Mouse (Mus musculus) myocyte (in vitro differentiated cells): ENCODE data around the gene Plcb4.
A peak's percentile ranks its signal among the peaks of the same experiment; 100 is the strongest.

Experiments
- E2F4 ChIP-seq: IDR thresholded peaks from one replicate; pipeline ENCODE4 v1.6.1; 2011; ENCODE audit warnings: mild to moderate bottlenecking, control low read depth, moderate library complexity; ENCODE audit not compliant: insufficient read depth
- MAX ChIP-seq: IDR thresholded peaks from one replicate; pipeline ENCODE4 v1.6.1; 2011; ENCODE audit warnings: low read depth, mild to moderate bottlenecking, control low read depth
- MYOD1 ChIP-seq, 3 experiments: IDR thresholded peaks; one replicate each; pipeline ENCODE4 v1.6.1; 2011; ENCODE audit warnings: control low read depth in 2 of 3, low read depth in 2 of 3, mild to moderate bottlenecking in 2 of 3, moderate library complexity in 1 of 3; ENCODE audit not compliant: insufficient read length in 2 of 3, control insufficient read depth in 1 of 3
- POLR2A ChIP-seq: IDR thresholded peaks from one replicate; pipeline ENCODE4 v1.6.1; 2011; ENCODE audit warnings: low read depth, mild to moderate bottlenecking, control low read depth, moderate library complexity; ENCODE audit not compliant: insufficient read length
- POLR2AphosphoS2 ChIP-seq: IDR thresholded peaks from one replicate; pipeline ENCODE4 v1.6.1; 2011; ENCODE audit warnings: low read depth, control low read depth; ENCODE audit not compliant: insufficient read length
- REST ChIP-seq: IDR thresholded peaks from one replicate; pipeline ENCODE4 v1.6.1; 2011; ENCODE audit warnings: mild to moderate bottlenecking, control low read depth, moderate library complexity; ENCODE audit not compliant: insufficient read depth, insufficient read length
- TCF12 ChIP-seq: IDR thresholded peaks from one replicate; pipeline ENCODE4 v1.6.1; 2011; ENCODE audit warnings: mild to moderate bottlenecking, control low read depth; ENCODE audit not compliant: poor library complexity, insufficient read depth, severe bottlenecking
- USF1 ChIP-seq: IDR thresholded peaks from one replicate; pipeline ENCODE4 v1.6.1; 2011; ENCODE audit warnings: low read depth, mild to moderate bottlenecking, control low read depth, moderate library complexity

DNA sequence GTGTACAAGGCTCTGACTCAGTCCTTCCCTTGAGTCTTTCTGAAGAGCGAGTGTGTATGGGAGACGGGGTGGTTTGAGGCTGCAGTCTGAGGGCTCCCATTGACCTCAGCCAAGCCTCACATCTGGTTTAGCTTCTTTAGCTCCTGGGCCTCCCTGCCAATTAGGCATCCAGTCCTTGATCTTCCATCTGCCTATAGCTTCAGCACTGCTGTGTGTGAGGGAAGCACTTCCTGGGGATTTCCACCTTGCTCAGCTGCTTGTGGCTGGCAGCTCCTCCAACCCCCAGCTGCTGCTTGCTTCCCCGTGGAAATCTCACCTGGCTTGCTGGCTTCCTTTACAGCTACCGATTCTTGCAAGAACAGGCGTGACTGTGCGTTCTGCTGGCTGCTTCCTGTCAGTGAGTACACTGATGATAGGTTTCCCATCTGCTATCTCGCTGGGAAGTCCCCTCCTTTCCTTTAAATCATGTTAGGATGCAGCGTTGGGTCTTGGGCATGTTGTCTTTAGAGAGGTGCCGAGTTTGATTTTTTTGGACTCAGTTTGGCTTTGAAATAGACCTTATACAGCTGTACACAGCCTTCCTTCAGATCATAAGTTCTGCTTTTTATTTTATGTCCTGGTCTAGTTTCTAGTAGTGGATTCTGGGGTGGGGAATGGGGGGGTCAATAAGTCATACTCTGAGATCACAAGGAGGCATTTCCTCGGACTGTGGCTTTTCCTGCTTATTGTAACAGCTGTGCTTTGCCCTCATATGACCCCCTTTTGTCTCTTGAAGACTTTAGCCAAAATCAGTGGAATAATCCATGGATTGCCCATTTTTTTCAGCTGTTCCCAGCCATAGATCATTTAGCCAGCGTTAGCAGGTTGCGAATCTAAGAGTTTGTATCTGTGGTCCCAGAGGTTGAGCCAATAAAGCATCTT is 34.0 kb downstream of the Plcb4 start:
- TF ChIP-seq POLR2A (no peak), USF1 (no peak), MAX (no peak), E2F4 (no peak), MYOD1 (IDR thresholded peaks at IDR 0.05; ENCODE audit: control insufficient read depth in 1 of 3, insufficient read length in 2 of 3, low read depth in 2 of 3) (peak; percentile 37 to 84 (median 80)), TCF12 (peak; percentile 59), POLR2AphosphoS2 (no peak), REST (no peak)
